Mouse (Mus musculus) gastrocnemius, postnatal 36 days (tissue): ENCODE data around the gene Il10rb. TPM values are rescaled to one million over a fixed set of nuclear protein-coding genes. Genes with fewer than 3 reads are reported as not detected.

Experiments used
- DNase-seq, 2 experiments: peaks; one replicate each; pipeline ENCODE4 v3.0.0; 2022
- intact Hi-C: fragments of 180-260 bp; cut with DNase I; formaldehyde crosslinking; loops from one replicate; pipeline ENCODE4 v1.15.1; 2025
- total RNA-seq, 2 experiments: library from RNA; stranded (reverse); gene quantifications; 2 replicates each; pipeline ENCODE4 v1.2.3; 2021

Gene Il10rb
- total RNA-seq, 2 experiments from 2014 or later: 6.6 to 6.7 TPM

- no peak for DNase-seq
- intact Hi-C loops: no loop called here
Observed at GRCm38 (mm10) chr16:91379412-91379811, 26.6 kb upstream of the Il10rb start.

GRCm38 (mm10) chr16:91380151-91380550 lies 25.8 kb upstream of the Il10rb start:
- no peak for DNase-seq
- intact Hi-C loops: no loop called here

GRCm38 (mm10) chr16:91381606-91382005 lies 24.4 kb upstream of the Il10rb start:
- intact Hi-C loops: no loop called here
- DNase-seq: no peak

- no peak for DNase-seq
Observed at GRCm38 (mm10) chr16:91382261-91382790, 23.6 kb upstream of the Il10rb start.

GRCm38 (mm10) chr16:91384221-91384620 lies 21.7 kb upstream of the Il10rb start:
- no peak for DNase-seq
- intact Hi-C loops: no loop called here

More at GRCm38 (mm10) chr16:91382261-91382790, 23.6 kb upstream of the Il10rb start:
- intact Hi-C loops: no loop called here

- no peak for DNase-seq
Observed at GRCm38 (mm10) chr16:91385621-91386020, 20.3 kb upstream of the Il10rb start.

GRCm38 (mm10) chr16:91386419-91387120 lies 19.4 kb upstream of the Il10rb start:
- no peak for DNase-seq
- intact Hi-C loops: no loop called here

More at GRCm38 (mm10) chr16:91385621-91386020, 20.3 kb upstream of the Il10rb start:
- intact Hi-C loops: no loop called here

- DNase-seq: no peak
- intact Hi-C loops: no loop called here
Observed at GRCm38 (mm10) chr16:91387121-91387486, 18.9 kb upstream of the Il10rb start.

- intact Hi-C loops: no loop called here
- no peak for DNase-seq
Observed at GRCm38 (mm10) chr16:91390100-91390499, 15.9 kb upstream of the Il10rb start.

- DNase-seq: no peak
- intact Hi-C loops: no loop called here
Observed at GRCm38 (mm10) chr16:91391421-91391820, 14.5 kb upstream of the Il10rb start, which contains the start of gene Gm21970. Gene Gm21970 (plus strand): TSS chr16:91391721.

GRCm38 (mm10) chr16:91394826-91395410 lies 11.0 kb upstream of the Il10rb start:
- no peak for DNase-seq
- intact Hi-C loops: loop anchor here (5.0 kb wide), 1 partner anchor 33 kb away; no protein-coding TSS in a partner anchor

GRCm38 (mm10) chr16:91395633-91396392 lies 10.2 kb upstream of the Il10rb start:
- intact Hi-C loops: loop anchor here (5.0 kb wide), 1 partner anchor 34 kb away; no protein-coding TSS in a partner anchor
- DNase-seq: no peak

GRCm38 (mm10) chr16:91396844-91397537 lies 9.0 kb upstream of the Il10rb start:
- DNase-seq: no peak
- intact Hi-C loops: loop anchor here (5.0 kb wide), 1 partner anchor 35 kb away; no protein-coding TSS in a partner anchor

- intact Hi-C loops: loop anchor here (5.0 kb wide), 1 partner anchor 36 kb away; no protein-coding TSS in a partner anchor
- no peak for DNase-seq
Observed at GRCm38 (mm10) chr16:91398030-91398429, 7.9 kb upstream of the Il10rb start.

- intact Hi-C loops: loop anchor here (5.0 kb wide), 1 partner anchor 37 kb away; no protein-coding TSS in a partner anchor
- no peak for DNase-seq
Observed at GRCm38 (mm10) chr16:91398944-91399343, 7.0 kb upstream of the Il10rb start.

GRCm38 (mm10) chr16:91401569-91402165 lies 4.3 kb upstream of the Il10rb start:
- DNase-seq: no peak
- intact Hi-C loops: no loop called here

GRCm38 (mm10) chr16:91403784-91404183 lies 2.2 kb upstream of the Il10rb start:
- no peak for DNase-seq
- intact Hi-C loops: no loop called here

- no peak for DNase-seq
- intact Hi-C loops: no loop called here
Observed at GRCm38 (mm10) chr16:91404187-91404586, 1.8 kb upstream of the Il10rb start.

- intact Hi-C loops: no loop called here
- DNase-seq: no peak
Observed at GRCm38 (mm10) chr16:91404828-91405577, 961 bp upstream of the Il10rb start.
